Mouse (Mus musculus) megakaryocyte, adult 5-6 weeks (primary cell): ENCODE data around the gene Gpr68. TPM values are rescaled to one million over a fixed set of nuclear protein-coding genes. Genes with fewer than 3 reads are reported as not detected.

Experiments used
- ATAC-seq: 2 replicates; pipeline ENCODE4 v1.8.0; 2016; ENCODE audit warnings: mild to moderate bottlenecking, inconsistent platforms; ENCODE audit not compliant: poor library complexity, severe bottlenecking
- total RNA-seq, 2 experiments: library from RNA; stranded (forward) in 1 of 2; stranded (reverse) in 1 of 2; fragments of 153-499, 151-499 nt in 1 of 2; fragments of 221-1000, 200-1000 nt in 1 of 2; gene quantifications; 2 replicates each; pipeline versions ENCODE4 v1.2.3 to v1.2.4; 2015 to 2017

Gene Gpr68
- total RNA-seq, 2 experiments from 2014 or later = 0.11 to 0.77 TPM

GRCm38 (mm10) chr12:100837208-100837607, 70.8 kb downstream of the Gpr68 start:
- peak; percentile 90 for ATAC-seq

DNA sequence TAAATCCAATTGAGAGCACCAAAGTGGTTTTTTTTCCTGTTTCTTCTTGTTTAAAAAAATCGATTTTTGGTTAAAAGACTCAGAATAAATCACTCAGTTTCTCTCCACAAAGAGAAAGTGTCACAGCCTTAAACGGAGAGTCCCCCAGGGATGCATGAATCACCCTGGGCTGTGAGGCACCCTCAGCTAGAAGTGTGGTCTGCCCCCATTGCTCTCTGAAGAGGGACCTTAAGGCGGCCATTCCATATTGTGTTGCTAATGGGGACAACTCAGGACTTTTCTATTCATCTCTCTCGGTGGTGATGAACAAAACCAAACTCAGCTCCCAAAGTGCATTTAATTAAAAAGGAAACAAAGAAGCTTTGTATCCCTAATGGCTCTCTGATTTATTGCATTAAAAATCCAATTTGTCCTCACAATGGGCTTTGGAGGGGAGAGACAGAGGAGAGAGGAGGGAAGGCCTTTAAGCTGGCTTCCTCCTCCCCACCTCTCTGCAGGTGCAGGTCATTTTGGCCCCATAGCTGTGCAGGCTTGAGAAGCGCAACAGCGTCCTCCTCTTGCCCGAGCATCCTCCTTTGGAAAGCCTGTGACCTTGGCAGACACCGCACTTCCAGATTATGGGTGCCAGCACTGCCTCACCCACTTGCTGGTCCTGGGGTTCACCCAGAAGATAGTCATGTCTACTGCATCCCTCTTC, 76.2 kb downstream of the Gpr68 start:
- no peak for ATAC-seq

DNA sequence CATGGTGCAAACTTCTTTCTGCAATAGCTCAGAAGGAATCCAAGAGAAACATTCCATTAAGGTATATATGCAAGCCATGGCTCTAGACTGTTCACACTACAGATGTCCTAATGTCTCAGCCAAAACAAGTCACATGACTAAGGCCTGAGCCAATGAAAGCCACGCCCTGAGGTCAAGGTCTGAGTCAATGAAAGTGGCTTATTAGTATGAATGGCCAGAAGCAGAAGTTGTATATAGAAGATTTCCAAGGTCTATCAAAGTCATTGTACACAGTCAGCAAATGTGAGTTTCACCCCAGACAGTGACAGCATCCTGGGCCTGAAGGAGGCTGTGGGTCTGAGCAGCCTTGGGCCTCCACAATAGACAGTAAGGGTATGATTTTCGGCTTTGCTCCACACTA, 77.0 kb downstream of the Gpr68 start:
- peak; percentile 71 for ATAC-seq

Other genes starting within 250 kb of the Gpr68 start
- 18.2 and 19.4 TPM in 2 replicates for gene Rps6ka5, start 181.2 kb downstream of the Gpr68 start, total RNA-seq (2015)
- gene Rps6ka5, start 181.2 kb downstream of the Gpr68 start, total RNA-seq (2017) = 30.9 and 37.6 TPM in 2 replicates
- 21.3 and 25.9 TPM in 2 replicates for gene Dglucy, start 129.1 kb downstream of the Gpr68 start, total RNA-seq (2015)
- 33.3 and 35.6 TPM in 2 replicates for gene Dglucy, start 129.1 kb downstream of the Gpr68 start, total RNA-seq (2017)
- 71.2 and 71.7 TPM in 2 replicates for gene Ccdc88c, start 120.9 kb upstream of the Gpr68 start, total RNA-seq (2015)
- 195 and 212 TPM in 2 replicates for gene Ccdc88c, start 120.9 kb upstream of the Gpr68 start, total RNA-seq (2017)
- 82.5 and 82.6 TPM in 2 replicates for gene Ppp4r3a, start 175.5 kb upstream of the Gpr68 start, total RNA-seq (2015)
- gene Ppp4r3a, start 175.5 kb upstream of the Gpr68 start, total RNA-seq (2017) = 110 and 131 TPM in 2 replicates